Mouse (Mus musculus): ENCODE measurements around the gene Selenom. TPM values are rescaled to one million over a fixed set of nuclear protein-coding genes. Genes with fewer than 3 reads are reported as not detected.

Gene Selenom
- polyA plus RNA-seq, 1 experiment from 2014 or later, result 17.6 TPM

DNA sequence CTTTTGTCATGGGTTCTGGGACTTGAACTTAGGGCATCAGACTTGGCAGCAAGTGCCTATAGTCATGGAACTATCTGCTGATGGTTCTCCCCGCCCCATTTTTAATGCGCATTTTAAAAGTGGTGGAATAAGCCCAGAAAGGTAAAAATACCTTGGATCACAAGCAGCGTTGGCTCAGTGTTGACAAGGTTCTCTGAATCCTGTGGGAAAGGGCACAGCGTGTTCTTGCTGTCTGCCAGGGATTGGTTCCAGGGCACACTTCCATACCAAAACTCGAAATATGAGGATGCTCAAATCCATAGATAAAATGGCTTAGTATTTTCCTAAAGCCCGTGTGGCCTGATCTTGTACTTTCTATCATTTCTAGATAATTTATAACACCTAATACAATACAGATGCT lies 1.2 kb upstream of the Selenom start:
- DNase-seq (ENCODE audit: low spot score), result no peak

DNA sequence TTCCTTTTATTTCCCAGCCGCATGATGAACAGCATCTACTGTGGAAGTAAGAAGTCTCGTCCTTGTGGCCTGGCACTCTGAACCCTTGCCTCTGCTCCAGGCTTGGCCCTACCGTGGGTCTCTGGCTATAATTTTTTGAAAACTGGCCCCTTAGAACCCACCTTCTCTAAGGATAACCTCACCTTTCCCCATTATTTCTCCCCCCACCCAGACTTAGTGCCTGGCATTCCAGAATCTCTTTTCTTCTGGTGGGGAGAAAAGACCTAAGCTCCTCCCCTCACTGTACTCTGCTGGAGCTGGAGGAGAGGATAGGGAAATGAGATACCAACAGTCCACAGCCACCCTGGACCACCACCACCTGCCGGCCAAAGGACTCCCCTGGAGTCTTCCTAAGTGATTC lies 732 bp downstream of the Selenom start:
- no peak for DNase-seq (ENCODE audit: low spot score)

GRCm38 (mm10) chr11:3515637-3516036 lies 1.2 kb downstream of the Selenom start:
- no peak for DNase-seq (ENCODE audit: low spot score)

- DNase-seq (ENCODE audit: low spot score), result no peak
Measured at GRCm38 (mm10) chr11:3516121-3516520, 1.6 kb downstream of the Selenom start.

- peak; percentile 37 for DNase-seq (ENCODE audit: low spot score)
Measured at GRCm38 (mm10) chr11:3516859-3517845, 2.7 kb downstream of the Selenom start.

GRCm38 (mm10) chr11:3517846-3518732 lies 3.6 kb downstream of the Selenom start:
- DNase-seq (ENCODE audit: low spot score), result no peak

DNA sequence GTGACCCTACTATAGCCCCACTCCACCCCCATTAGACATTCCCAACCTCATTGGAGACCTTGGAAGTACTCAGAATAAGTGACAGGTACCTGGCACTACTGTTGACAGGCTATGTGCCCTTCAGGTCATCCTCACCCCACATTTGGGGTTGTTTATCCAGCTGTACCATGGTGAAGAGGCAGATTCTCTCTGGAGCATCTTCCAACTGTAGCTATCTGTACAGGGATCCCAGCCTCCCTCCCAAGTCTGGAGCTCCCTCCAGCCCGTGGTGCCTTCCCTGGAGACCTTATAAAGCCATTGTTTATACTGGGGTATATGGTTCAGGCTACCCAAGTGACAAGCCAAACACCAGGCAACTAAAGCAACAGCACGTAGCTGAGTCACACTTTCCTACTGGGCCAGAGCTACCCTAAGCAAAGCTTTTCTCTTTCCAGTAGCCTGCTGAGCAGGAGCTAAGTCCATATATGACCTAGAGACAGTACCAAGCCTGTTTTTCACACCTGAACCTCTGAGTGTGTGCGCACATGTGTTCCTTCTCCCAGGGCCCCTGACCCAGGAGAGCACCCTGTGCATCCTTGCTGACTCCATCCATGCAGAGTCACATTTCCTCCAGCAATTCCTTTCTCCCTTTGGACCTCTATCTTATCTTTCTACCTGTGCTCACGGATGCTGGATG lies 4.7 kb downstream of the Selenom start:
- no peak for DNase-seq (ENCODE audit: low spot score)

DNA sequence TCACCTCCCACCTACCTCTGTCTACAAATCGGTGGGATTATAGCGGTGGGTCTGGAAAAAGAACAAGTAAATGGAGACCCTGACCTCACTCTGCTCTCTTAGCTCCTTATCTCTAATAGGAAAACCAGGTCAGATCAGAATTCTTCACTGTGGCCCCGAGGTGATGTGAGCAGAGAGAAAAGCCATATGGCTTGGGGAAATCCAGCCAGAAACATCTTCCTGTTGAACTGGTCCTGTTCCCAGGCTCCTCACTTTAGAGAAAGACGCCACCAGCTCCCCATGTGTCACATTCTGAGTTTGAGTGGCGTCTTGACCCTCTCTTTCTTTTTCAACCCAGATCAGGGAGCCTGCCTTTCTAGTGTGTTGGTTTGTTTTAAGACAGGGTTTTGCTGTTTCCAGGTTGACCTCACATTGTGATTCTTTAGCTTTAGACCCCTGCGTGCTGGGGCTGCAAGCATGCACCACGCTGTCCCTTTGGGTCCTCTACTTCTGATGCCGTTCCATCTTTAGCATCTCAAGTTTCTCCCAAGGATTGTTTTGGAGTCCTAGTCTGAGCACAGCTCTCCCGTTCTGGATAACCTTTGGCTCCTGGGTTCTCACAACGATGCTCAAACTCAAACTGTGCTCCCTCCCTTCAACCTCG lies 5.4 kb downstream of the Selenom start:
- no peak for DNase-seq (ENCODE audit: low spot score)

DNA sequence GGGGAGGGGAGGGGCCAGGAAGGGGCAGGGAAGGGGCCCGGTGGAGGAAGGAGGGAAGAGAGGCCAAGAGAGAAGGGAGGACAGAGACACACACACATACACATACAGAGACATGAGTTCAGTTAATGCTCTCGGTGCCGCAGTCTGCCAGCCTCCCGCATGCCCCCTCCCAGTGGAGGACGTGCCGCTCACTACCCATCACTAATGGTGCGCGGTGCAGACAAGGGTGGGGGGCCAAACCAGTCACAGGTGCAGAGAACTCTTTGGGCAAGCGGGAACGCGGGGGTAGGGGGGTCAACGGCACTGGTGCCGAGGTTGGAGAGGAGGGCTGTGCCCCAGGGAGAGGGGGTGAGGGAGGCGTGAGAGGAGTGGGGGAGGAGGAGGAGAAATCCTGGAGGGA lies 6.4 kb downstream of the Selenom start:
- no peak for DNase-seq (ENCODE audit: low spot score)

DNA sequence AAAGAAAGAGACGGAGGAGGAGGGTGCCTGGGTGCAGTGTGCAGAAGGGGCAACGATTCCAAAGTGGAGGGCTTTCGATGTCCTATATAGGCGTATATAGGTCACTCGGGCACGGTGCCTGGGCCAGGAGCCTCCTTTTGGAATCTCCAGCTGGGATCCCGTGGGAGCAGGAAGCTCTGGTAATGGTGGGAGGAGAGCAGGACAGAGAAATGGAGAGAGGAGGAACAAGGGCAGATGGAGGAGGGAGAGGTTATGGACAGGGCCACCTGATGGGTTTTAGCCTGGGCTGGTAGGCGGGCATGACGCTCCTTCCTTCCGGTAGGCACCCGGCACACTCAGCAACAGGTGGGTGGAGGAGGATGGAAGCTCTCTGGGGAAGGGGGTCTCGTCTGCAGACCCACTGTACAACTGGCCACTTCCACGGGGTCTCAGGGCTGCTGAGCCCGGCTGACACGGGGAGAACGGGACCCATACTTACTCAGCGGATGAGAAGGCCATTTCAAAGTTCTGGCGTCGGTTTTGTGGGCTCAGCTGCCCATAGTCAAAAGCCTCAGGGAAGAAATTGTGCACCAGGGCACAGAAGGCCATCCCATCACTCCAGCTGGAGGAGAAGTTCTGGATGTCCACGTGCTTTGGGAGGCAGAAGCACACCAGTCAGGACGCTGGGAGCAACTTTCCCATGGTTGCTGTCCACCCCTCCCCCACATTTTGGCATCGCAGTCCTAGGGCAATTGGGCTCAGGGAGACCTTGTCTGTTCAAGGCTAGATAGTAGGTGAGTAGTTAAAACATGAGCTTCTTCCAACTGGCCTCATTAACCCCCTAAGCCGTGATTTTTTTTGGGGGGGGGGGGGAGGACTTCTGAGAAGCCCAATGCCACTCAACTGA lies 7.1 kb downstream of the Selenom start:
- no peak for DNase-seq (ENCODE audit: low spot score)

DNA sequence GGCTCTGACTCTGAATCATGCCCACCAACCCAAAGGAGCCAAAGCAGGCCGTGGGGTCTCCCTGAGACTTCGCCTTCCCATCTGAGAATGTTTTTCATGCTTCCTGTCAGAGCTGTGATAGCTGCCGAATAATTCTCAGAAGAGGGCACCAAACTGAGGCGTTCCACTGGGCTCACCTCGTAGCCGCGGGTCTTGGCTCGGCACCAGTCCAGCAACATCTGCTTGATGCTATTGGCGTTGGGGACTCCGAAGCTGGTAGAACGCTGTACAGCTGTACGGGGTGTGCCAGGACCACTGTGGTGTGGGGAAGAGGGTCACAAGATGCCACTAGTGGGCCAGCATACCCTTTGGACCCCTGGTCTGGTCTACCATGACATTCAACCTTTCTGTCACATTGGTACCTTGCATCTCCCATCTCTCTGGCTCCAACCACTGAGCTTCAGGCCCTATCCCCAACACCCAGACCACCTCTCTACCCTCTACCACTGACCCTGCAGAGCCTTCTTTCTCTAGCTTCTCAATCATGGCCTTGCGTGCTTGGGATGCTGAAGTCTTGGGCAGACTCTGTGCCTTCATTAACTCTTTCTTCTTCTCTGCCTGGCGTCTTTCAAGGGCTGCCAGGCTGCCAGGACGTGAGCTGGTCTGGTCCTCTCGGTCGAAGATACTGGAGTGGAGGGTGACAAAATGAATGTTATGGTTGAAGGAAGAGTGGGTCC lies 8.0 kb downstream of the Selenom start:
- DNase-seq (ENCODE audit: low spot score), result no peak

GRCm38 (mm10) chr11:3523840-3524582 lies 9.5 kb downstream of the Selenom start:
- no peak for DNase-seq (ENCODE audit: low spot score)

- no peak for DNase-seq (ENCODE audit: low spot score)
Measured at GRCm38 (mm10) chr11:3525560-3525959, 11.1 kb downstream of the Selenom start.

- DNase-seq (ENCODE audit: low spot score), result no peak
Measured at GRCm38 (mm10) chr11:3526207-3526606, 11.7 kb downstream of the Selenom start.

DNA sequence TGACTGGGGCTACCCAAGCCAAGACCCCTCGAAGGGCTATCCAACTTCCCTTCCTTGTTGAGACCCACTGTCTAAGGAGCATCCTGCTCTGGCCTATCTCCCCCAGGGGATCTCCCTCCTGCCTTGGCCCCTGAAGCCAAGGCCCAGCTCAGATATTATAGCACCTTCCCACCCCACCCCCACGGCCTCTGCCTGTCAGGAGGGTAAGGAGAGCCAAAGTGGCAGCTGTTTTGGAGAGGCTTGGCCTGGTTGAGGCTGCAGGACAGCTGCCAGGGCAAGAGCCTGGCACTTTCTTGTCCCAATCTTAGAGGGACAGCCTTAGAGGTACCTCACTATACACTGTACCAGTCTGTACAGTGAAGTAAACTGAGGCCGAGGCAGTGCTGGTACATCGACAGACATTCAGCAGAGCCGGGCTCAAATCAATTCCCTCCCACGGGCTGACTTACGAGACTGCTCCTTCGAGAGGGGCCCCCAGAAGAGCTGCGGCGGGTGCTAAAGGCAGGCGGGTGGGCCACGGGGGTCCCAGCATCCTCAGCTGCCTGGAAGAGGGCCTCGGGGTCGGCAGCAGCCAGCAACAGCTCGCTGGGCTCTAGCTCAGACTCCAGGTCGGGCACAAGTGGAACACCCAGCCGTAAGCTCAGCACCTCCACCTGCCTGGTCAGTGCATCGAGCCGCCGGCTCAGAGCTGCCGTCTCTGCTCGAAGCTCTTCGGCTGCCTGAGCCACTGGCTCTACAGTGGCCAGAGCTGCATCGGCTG lies 12.7 kb downstream of the Selenom start:
- DNase-seq (ENCODE audit: low spot score), result no peak

DNA sequence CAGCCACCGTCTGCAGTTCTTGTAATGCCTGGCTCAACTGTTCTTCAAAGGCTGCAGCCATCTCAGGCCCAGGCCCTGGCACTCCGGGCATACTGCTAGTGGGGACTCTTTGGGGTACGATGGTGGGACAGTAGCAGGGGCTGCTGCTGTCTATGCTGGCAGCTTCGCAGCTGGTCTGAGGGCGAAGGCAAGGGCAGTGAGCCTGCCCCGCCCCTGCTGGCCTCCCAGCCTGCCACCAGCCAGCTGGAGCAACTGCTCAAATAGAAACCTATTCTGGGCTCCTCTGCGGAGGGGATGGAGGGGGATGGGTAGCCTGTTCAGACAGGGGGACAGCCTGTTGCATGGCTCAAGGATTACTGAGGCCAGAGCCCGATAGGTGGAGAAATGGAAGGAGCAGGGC lies 13.3 kb downstream of the Selenom start:
- no peak for DNase-seq (ENCODE audit: low spot score)

- DNase-seq (ENCODE audit: low spot score), result no peak
Measured at GRCm38 (mm10) chr11:3528208-3528607, 13.7 kb downstream of the Selenom start.
